Mouse (Mus musculus): Measurements from ENCODE around the gene Tmprss11e.

DNA sequence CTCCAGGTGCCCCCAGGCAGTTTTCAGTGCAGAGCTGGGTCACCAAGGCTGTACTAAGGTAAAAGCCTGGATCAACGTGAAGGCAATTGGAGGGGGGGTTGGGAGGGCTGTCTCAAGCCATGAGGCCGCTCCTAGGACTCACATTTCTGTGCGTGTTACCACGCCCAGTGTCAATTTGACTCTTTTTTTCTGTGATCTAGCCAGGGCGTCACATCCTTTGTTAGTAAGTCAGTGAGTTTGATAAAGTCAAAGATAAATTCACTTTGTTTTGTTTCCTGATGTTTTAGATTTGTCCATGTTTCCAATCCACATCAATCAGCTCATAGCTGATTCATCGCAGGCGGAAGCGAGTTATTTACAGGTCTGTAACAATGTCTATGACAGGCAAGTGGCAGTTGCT is 37.4 kb upstream of the Tmprss11e start:
- TF ChIP-seq GATA1 (IDR thresholded peaks at IDR 0.05; ENCODE audit: borderline replicate concordance, low read length), result no peak
- no peak for TF ChIP-seq FLI1 (IDR thresholded peaks at IDR 0.05; ENCODE audit: low read length)
